Mouse (Mus musculus): ENCODE data around the gene Bsx.

The Bsx gene

DNA sequence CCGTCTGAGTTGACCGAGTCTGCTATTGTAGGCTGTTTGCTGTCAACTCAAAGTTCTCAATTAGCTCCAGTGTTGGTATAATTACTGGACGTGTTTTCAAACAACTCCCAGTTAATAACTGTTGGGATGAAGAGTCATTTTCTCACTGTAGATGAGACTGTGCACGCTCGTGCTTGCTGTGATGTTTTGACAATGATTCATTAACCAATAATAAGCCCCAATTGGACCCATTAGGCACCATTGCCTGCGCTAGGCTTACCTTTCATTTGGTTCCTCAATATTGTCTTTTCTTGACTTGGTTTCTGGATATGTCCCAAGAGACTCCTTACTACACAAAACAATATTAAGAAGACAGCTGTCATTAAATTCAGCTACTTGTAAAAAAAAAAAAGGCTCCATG is 18.5 kb downstream of the Bsx start:
- DNase-seq: no peak

DNA sequence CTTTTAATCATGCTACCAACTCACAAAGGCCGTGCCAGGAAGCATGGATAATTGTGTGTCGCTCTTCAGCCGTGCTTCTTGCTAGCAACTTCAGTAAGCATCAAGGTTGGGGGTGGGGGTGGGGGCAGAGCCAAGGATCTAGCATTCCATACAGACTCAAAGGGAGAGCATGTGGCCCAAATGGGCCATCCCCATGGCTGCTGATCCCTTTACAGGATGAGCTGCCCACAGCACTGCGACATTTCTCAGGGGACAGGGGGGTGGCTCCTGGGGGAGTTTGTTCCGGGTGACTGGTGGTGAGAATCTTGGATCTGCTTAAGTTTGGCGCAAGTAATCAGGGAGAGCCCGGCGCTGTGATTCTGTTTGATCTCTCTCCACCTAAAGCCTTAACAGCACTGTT is 33.5 kb downstream of the Bsx start:
- DNase-seq: no peak

DNA sequence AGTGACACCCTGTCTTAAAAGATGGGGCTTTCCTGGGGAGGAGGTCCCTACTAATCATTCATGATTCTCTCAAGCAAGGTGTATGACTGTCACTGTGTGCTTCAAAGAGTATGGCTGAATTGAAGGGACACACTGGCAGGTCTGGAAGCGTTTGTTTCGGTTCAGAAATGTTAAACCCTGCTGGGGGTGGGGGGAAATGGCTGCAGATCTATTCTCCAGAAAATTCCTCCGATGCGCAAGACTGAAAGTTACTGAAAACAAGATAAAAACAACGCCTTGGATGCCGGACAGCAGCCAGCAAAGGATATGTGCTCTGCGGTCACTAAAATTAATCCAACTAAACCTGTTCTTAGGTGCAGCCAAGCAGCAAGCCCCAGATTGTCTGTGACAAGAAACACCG is 34.5 kb downstream of the Bsx start:
- DNase-seq: no peak

- DNase-seq: no peak
These were observed 35.0 kb downstream of the Bsx start for GRCm38 (mm10) chr9:40908915-40909314.

- DNase-seq: no peak
These were observed 44.1 kb downstream of the Bsx start for GRCm38 (mm10) chr9:40917871-40918613.

DNA sequence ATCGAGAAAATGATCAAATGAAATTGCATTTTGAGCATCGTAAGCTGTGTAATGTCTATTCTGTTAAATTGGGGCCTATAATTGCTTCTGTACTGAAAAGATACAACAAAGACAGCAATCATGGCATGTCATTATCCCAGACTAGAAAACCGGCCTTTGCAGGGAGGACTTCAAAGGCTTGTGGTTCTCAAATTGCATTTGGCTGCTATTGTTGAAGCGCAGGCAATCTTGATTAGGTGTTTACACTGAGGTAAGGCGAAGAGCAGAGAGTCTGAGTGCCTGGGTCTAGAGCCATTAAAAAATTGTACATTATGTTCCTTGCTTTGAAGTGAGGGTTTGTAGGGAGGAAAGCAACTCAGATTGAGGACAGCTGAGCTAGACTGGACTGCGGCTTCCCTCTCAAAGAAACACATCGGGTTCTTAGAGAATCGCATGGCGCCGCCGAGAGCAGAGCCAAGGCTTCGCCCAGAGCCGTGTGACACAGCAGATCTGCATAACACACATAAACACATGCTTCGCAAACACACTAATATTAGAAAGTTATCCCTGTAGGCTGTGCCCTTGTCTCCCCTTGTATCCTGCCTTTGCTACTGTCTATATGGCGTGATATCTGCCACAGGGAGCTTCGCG is 53.5 kb downstream of the Bsx start:
- DNase-seq: no peak
